Mouse (Mus musculus) liver, embryonic 14.5 days (tissue): ENCODE results near the gene Uckl1.
A peak's percentile ranks its signal among the peaks of the same experiment; 100 is the strongest.

Experiments used
- CTCF ChIP-seq: IDR thresholded peaks from 2 replicates; pipeline ENCODE4 v1.5.1; 2016; ENCODE audit warnings: antibody characterized with exemption, low read depth, control low read depth
- EP300 ChIP-seq: IDR thresholded peaks from 2 replicates; pipeline ENCODE4 v1.6.1; 2016; ENCODE audit warnings: antibody characterized with exemption, low read depth

- TF ChIP-seq CTCF (peak; percentile 28; the same call in 1 of the 2 replicates), EP300 (no peak)
Measured at GRCm38 (mm10) chr2:181623401-181623800, 38.7 kb upstream of the Uckl1 start.
